Mouse (Mus musculus): Measurements from ENCODE around the gene Tmem82. TPM values are rescaled to one million over a fixed set of nuclear protein-coding genes. Genes with fewer than 3 reads are reported as not detected.

The Tmem82 gene
- polyA plus RNA-seq, 1 experiment from 2014 or later: 1.2 TPM

GRCm38 (mm10) chr4:141564660-141565059, 53.8 kb downstream of the Tmem82 start:
- 81% methylated on average over 3 of the region's 3 CpGs for WGBS
- no peak overlapping the region for H3K27ac ChIP-seq
- H3K27me3 ChIP-seq (ENCODE audit: insufficient read depth, poor library complexity, severe bottlenecking): no peaks in the 10 kb centered on the region
- DNase-seq (ENCODE audit: low spot score): no peak
- no peak overlapping the region for H3K4me3 ChIP-seq
- H3K9me3 ChIP-seq: no peaks in the 10 kb centered on the region
- H3K36me3 ChIP-seq: no peaks in the 10 kb centered on the region
- H3K4me1 ChIP-seq (replicated peaks): peaks cover 3% of the 10 kb centered on the region

- Histone ChIP-seq H3K4me3 (no peak overlapping the region), H3K36me3 (no peaks in the 10 kb centered on the region), H3K27ac (no peak overlapping the region), H3K4me1 (replicated peaks) (peaks cover 8% of the 10 kb centered on the region), H3K27me3 (ENCODE audit: insufficient read depth, poor library complexity, severe bottlenecking) (no peaks in the 10 kb centered on the region), H3K9me3 (no peaks in the 10 kb centered on the region)
- no peak for DNase-seq (ENCODE audit: low spot score)
- WGBS: 90% methylated on average over 4 of the region's 4 CpGs
Measured at GRCm38 (mm10) chr4:141564209-141564608, 54.2 kb downstream of the Tmem82 start.

Other genes with a start within 250 kb of the Tmem82 start
- gene Clcnka, start 219.9 kb downstream of the Tmem82 start, polyA plus RNA-seq (2016; fragmentation: Nextera tagmentation; extraction: Ambion mirVana): 0.31 and 0.33 TPM in 2 replicates
- gene Clcnkb, start 202.6 kb downstream of the Tmem82 start, polyA plus RNA-seq (2016; fragmentation: Nextera tagmentation; extraction: Ambion mirVana): 0.11 TPM in 1 of 2 replicates, not detected in the other
- not detected in 2 replicates for gene Hspb7, start 197.9 kb downstream of the Tmem82 start, polyA plus RNA-seq (2016; fragmentation: Nextera tagmentation; extraction: Ambion mirVana)
- not detected in 2 replicates for gene Srarp, start 182.5 kb downstream of the Tmem82 start, polyA plus RNA-seq (2016; fragmentation: Nextera tagmentation; extraction: Ambion mirVana)
- gene Zbtb17, start 174.0 kb downstream of the Tmem82 start, polyA plus RNA-seq (2016; fragmentation: Nextera tagmentation; extraction: Ambion mirVana): 52.6 and 60.8 TPM in 2 replicates
- 12.8 and 14.2 TPM in 2 replicates for gene Spen, start 80.0 kb downstream of the Tmem82 start, polyA plus RNA-seq (2016; fragmentation: Nextera tagmentation; extraction: Ambion mirVana)
- 33.7 and 34.4 TPM in 2 replicates for gene Fblim1, start 12.5 kb downstream of the Tmem82 start, polyA plus RNA-seq (2016; fragmentation: Nextera tagmentation; extraction: Ambion mirVana)
- 0.10 TPM in 1 of 2 replicates, not detected in the other for gene Slc25a34, start 5.2 kb upstream of the Tmem82 start, polyA plus RNA-seq (2016; fragmentation: Nextera tagmentation; extraction: Ambion mirVana)
- 5.0 and 5.4 TPM in 2 replicates for gene Plekhm2, start 46.3 kb upstream of the Tmem82 start, polyA plus RNA-seq (2016; fragmentation: Nextera tagmentation; extraction: Ambion mirVana)
- 2.9 TPM in 1 of 2 replicates, not detected in the other for gene Rsc1a1, start 67.0 kb upstream of the Tmem82 start, polyA plus RNA-seq (2016; fragmentation: Nextera tagmentation; extraction: Ambion mirVana)
- 20.8 and 28.4 TPM in 2 replicates for gene Ddi2, start 104.8 kb upstream of the Tmem82 start, polyA plus RNA-seq (2016; fragmentation: Nextera tagmentation; extraction: Ambion mirVana)
- not detected in 2 replicates for gene Agmat, start 128.0 kb upstream of the Tmem82 start, polyA plus RNA-seq (2016; fragmentation: Nextera tagmentation; extraction: Ambion mirVana)
- 4.5 and 5.5 TPM in 2 replicates for gene Dnajc16, start 172.3 kb upstream of the Tmem82 start, polyA plus RNA-seq (2016; fragmentation: Nextera tagmentation; extraction: Ambion mirVana)
- 25.5 and 27.0 TPM in 2 replicates for gene Casp9, start 175.0 kb upstream of the Tmem82 start, polyA plus RNA-seq (2016; fragmentation: Nextera tagmentation; extraction: Ambion mirVana)
- gene Cela2a, start 207.5 kb upstream of the Tmem82 start, polyA plus RNA-seq (2016; fragmentation: Nextera tagmentation; extraction: Ambion mirVana): not detected in 2 replicates
- not detected in 2 replicates for gene Ctrc, start 227.7 kb upstream of the Tmem82 start, polyA plus RNA-seq (2016; fragmentation: Nextera tagmentation; extraction: Ambion mirVana)

Measured in hindbrain, embryonic 10.5 days (tissue).